Mouse (Mus musculus) thymus, postnatal 0 days (tissue): Measurements from ENCODE around the gene Jph2. TPM values are rescaled to one million over a fixed set of nuclear protein-coding genes. Genes with fewer than 3 reads are reported as not detected.

Experiments
- DNase-seq: peaks from one replicate; pipeline ENCODE4 v3.0.0-alpha.2; 2015; ENCODE audit warnings: low spot score
- polyA plus RNA-seq: library from polyadenylated mRNA; unstranded; fragments of >200 nt; fragmentation: Nextera tagmentation; extraction: Ambion mirVana; gene quantifications from 2 replicates; pipeline ENCODE4 v1.2.1, GENCODE M21; 2015

Jph2 gene
- polyA plus RNA-seq, 1 experiment from 2014 or later: 0.22 TPM

DNA sequence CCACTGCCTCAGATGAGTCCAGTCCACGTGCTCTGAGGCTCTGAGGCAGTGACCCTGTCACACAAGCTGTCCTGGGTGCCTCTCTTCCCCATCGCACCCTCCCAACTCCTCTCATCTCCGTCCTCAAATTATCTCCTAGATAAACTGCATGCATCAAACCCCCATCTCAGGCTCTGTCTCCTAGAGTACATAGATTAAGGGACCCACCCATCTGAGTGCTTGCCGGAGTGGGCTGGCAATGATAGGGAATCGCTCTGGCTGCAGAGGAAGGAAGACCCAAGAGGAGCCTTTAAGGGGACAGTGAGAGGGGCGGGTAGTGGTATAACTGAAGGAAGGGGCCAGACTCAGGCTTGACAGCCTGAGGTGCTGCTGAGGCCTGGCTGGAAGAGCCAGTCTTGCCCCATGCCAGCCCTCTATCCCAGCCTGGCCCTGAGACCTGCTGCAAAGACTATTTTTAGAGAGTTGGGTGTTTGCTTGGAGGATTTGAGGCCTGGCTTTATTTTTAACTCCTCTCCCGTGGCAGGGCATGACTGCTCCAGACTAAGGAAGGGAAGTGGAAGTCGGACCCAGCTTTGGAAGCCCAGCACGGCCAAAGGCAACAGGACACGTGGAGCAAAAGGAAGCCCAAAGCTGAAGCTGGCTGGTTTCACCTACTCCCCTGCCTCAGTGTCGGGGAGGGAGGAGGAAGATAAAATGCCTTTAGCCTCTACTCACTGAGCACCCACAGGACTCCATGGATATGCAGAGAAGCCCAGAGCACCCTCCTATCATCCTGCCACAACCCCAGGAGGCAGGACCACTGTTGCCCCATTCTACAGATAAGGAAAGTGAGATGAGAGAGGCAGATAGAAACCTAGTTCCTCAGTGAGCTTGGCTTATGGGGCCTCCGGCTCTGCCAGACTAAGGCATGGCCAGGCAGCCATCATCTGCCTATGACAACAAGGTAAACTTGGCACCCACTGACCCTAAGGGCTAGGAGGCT is 34.6 kb downstream of the Jph2 start:
- DNase-seq: no peak

DNA sequence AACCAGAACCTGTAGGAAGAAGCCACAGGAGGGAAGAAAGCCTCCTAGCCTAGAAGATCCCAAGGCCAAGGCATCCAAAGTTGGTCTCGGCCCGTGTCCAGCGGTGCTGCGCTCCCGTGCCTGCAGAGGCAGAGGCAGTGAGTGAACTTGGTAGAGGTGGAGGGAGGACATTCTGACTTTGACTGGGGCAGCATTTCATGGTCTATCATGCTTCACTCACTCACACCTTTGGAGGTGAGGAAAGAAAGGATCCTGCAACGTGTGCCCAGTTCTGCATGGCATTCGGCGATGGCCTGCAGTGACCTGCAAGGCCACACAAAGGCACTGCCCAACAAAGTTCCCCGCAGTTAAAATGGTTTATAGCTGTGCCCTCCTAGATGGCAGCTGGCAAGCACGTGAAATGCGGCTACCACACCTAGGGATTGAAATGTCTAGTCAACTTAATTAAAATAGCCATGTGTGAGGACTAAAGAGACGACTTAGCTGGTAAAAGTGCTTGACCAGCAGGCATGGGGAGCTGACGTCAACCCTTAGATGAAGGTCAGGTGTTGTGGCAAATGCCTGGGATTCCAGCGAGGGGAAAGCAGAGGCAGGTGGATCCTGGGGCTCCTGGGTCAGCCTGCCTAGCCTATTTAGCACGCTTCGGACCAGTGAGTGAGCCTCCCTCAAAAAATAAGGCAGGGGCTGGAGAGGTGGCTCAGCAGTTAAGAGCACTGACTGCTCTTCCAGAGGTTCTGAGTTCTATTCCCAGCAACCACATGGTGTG is 36.8 kb downstream of the Jph2 start:
- DNase-seq: no peak

DNA sequence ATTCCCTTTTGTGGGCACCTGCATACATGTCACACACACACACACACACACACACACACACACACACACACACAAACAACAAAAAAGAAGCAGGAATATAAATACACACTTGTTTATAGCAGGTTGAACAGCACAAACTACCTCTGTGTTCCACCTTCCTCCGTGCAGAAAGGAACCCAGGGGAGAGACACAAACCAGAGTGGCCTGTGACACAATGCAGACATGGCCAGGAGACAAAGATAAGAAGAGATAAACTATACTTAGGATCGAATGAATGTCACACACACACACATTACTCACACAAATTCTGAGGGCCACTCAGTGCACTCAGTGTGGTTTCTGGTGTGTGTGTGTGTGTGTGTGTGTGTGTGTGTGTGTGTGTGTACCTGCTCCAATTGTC is 38.5 kb downstream of the Jph2 start:
- DNase-seq: no peak

DNA sequence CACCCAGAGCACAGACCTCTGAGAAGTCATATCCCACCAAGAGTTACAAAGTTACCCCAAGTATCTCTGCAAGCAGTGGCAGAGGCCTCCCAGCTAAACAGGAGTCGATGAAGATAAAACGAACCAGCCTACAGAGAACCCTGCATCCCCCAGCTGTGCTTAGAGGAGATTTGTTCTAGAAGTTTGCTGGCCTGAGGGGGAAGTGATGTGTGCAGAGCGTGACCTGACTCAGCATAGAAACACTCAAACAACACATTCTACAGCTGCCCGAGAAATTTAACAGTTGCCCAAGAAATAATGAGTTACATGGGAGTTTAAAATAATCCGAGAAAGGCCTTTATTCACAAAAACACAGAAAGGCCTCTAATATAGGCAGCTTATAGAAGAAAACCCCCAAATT is 39.1 kb downstream of the Jph2 start:
- DNase-seq: no peak

DNA sequence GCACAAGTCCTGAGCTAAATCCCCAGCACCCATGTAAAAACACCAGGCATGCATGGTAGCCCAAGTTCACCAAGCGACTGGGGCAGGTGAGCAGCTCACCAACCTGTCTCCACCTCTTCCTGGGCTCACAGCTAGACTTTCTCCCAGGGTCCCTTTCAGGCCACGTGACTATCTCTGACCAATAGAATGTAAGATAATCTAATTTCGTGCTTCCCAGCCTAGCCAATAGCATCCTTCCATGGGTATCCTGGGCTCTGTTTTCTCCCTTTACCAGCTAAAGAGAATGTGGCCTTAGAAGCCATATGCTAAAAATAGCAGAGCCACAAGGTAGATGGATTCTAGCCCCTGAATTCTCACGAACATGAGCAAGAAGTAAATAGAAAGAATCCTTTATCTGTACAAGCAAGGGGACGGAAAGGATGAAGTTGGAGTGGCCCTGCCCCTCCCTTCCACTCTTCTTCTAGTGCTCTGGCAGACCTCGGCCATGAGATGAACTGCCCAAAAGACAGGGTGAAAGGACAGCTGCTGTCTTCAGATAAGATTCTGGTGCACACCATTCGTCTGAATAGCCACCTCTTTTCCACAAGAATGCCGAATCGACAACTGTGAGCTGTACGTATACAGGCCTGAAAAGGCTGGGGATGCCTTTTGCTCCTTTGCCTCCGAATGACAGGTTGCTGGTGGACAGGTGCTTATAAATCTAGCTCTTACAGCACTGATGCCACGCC is 41.5 kb downstream of the Jph2 start:
- no peak for DNase-seq

DNA sequence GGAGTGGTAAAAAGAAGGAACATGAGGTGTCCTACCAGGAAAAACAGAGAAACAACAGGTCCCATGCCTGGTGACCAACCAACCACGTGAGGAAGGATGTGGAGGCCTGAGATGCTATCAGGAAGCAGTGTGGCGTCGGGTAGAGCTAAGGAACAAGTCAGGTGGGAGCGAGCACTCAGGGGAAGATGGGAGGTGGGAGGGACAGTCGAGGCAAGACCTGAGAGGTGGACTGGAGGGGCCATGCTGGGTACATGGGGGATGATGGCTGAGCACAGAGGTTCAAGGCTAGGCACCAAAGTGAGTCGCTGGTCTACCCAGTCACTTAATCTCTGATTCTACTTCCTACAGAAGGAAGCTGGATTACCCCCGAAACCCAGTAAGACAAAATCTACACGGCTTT is 42.1 kb downstream of the Jph2 start:
- no peak for DNase-seq

DNA sequence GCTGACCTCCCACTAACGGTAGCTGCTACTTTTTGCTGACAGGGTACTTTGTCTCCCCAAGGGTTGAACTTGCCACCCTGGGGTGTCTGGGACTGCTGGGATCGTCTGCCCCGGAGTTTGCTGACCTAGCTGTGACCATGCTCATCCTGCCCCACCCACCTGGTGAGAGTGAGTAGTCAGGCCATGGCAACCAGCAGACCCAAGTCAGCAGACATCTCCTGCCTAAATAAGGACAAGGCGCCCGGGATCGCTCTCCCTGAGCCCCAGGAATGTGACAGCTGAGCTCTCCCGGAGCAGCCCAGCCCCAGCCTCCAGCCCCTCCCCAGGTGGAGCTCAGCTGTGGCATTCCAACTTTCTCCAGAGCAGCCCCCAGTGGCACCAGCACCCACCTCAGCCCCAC is 44.1 kb downstream of the Jph2 start:
- no peak for DNase-seq

DNA sequence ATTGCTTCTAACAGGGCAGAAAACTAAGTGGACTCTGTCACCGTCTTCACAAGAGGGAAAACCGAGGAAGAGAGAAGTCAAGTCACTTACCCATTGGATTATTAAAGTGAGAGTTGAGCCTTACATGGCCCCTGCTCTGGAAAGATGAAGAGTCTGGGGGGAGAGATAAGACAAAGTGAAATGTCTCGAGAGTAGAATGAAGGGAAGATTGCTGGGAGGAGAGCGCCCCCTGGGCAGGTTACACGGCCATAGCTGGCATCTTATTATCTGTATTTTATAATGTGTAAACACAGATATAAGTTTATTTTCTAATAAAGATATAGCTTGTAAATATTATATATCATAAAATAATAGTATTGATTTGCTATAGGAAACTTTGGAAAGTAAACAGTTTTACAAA is 47.4 kb downstream of the Jph2 start:
- DNase-seq: no peak

DNA sequence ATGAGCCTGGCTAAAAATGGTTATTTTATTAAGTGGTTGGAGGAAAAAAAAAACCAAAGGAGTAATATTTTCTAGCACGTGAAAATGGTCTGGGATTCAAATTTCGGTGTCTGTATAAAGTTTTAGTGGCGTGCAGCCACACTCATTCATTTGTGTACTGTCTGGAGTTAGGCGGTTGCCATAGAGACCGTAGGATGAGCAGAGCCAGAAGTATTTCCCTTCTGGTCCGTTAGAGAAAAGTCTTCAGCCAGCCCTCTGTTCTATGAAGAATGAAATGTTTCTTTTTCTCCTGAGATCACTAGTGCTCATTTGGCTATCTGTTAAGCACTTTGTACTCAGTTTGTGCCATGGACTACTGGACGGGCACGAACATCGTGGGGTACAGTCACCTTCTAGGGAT is 48.4 kb downstream of the Jph2 start:
- DNase-seq: no peak

DNA sequence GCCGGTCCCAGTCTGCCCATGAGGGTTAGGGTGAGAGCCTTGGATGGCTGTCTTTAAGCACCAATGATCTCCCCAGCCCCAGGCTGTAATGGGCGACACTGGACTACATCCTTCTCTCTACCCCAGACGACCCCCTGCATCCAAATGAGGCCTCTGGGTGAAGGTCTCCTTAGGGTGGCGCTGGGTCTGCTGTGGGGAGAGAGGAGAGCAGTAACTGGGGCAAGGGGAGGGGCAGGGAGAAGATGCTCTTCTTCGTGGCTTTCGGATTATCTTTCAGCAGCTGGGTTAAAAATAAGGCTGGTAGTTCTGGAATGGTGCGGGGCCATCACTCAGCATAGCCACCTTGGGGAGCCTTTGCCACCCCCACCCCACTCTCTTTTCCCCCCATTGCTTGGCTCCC is 49.1 kb downstream of the Jph2 start:
- no peak for DNase-seq

DNA sequence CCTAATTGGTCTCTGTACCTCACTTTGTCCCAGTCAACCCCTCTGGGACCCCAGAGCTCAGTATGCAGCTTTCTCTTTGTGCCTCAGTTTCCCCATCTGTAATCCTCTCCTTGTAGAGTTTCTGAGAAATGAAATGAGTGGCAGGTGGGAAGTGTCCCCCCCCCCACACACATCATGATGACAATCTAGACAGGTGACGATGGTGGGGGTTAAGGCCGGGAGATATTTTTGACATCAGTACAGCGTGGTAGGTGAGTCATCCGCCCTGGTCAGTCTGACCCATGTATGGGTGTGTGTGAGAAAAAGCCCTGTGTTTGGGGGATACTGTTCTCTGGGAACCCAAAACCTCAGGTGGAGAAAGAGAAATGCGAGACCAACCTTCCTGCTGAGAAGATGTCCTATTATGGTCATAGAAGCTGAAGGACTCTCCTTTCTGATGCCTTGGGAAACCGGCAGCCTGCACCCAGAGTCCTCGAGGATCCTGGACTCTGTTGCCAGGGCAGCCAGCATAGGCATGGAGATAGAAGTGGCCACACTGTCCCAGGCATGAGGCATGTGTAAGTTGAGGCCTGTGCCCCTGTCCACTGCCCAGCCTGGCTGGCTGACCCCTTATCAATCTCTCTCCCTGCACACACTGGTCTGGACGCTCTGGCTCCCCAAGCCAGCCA is 50.1 kb downstream of the Jph2 start:
- no peak for DNase-seq

DNA sequence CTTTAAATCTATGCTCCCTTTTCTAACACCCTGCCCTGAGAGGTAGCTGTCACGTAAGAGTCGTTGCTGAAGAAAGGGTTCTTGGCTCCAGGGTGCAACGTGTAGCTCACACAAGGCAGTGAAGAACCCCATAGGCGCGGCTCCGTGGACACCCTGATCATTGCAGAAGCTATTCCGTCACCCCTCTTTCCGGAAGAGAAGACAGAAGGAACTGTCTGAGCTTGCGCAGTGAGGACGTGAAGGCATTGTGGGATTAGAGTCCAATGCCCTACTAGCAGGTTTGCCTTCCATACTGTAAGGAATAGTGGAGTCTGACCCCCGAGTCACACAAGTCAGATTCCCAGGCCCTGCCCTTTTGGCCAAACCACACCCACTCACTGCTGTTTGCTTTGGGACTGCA is 51.3 kb downstream of the Jph2 start:
- no peak for DNase-seq

DNA sequence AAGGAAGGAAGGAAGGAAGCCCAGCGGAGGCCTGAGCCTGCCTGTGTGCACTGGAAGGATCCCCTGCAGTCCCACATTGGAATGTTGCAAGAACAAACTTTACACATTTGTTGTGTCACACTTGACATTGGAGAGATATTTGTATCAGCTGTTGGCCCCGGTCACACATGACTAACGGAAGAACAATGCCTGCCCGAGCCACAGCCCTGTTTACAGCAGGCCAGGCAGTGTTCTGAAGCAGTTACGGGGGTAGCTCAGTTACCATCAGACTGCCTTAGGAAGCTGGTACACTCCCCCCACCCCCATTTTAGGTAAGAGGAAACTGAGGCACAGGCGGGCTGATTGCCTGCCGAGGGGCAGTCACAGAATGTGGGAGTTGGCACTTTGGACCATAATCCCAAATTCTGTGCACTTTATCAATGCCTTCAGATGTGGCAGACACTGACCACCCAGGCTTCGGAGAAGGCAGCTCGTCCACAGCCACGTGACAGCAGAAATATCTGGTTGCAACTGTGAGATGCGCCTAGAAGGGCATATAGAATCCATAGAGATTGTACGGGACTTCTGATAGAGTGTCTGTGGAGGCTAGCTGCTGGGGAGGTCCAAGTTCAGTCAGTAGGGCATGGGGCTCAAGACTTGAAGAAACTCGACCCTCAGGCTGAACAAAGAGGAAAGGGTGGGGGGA is 52.7 kb downstream of the Jph2 start:
- DNase-seq: no peak

DNA sequence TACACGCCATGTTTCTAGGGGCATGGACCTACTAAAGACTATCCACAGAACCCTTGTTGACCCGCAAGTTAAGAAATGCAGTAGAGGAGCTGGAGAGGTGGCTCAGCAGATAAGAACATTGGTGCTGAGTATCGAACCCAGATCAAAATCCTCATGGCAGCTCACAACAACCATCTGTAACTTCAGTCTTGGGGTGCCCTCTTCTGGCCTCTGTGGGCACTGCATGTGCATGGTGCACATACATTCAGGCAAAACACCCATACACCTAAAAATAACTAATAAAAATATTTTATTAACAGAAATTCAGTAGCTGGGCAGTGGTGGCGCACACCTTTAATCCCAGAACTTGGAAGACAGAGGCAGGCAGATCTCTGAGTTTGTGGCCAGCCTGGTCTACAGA is 54.1 kb downstream of the Jph2 start:
- peak; percentile 54 for DNase-seq

DNA sequence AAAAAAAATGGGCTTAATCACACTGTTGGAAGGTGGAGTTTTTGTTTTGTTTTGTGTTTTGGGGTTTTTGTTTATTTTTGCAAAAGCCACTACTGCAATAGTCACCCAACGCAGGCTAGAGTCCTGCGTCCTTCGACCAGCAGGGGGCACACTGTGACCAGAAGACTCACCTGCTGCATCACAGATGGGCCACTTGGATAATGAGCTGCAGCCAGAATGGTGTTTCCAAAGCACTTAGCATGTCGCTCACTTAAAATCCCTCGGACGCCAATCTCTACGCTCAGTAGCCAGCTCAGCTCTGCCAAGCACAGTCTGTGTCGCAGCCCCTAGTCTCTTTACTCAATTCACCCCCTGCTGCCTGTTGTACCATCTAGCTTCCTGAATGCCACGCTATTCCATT is 57.5 kb downstream of the Jph2 start:
- peak; percentile 71 for DNase-seq

DNA sequence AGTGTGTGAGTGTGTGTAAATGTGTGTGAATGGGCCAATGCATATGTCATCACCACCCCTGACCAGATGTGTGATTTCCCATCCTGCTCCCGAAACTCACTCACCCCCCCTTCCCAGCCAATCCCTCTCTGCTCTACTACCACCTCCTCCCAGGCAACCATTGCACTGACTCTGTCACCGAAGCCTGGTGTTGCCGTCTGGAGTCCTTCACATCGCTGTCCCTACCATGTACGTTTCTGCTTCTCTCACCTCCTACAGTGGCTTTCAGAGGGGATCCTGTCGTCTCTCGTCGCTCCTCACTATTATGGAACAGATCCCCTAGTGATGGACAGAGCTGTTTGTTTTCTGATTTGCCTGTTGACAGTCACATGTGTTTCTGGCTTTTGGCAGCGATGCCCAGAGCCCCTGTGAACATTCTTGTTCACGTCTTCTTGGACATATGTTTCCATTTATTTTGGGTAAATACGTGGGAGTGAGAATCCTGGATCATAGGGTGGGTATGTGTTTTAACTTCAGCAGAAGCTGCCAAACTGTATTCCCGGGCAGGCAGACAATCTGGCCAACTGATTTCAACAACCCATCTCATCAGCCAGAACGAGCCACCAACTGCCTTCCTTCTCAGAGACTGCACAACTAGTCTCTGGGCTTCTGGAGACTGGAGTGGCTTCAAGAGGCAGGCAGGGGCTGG is 65.3 kb downstream of the Jph2 start:
- DNase-seq: no peak

DNA sequence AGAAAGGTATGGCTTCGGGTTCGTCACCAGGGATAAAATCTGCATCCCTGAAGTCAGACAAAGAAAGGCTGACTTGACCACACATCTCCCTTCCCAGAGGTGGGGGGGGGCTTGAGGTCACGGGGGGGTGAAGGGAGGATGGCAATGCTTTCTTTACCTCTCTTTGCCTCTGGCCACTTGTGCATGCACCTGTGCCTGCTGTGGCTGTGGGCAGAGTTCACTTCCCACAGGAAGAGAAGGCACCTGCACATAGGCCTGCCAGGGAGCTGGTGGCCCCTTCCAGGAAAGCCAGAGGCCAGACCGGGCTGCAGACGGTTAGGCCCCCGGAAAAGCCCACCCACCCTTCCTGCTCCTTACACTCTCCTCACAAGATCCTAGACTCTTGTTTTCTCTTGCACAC is 66.4 kb downstream of the Jph2 start:
- DNase-seq: no peak

DNA sequence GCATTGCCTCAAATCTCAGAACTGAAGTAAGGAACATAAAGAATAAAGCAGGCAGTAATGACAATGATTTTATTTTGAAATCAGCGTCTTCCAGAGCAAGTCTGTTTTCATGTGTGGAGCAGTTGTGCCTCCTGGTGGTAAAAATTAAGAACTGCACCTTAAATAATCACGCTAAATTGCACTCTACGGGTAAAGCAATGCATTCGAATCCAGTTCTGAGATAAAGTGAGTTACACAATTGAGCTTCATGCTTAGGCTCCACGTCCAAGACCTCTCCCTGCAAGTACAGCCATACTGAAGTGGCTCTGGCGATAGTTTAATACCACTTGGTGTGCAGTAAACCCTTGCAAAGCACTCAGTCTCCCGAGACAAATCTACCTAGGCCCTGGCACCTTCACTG is 67.1 kb downstream of the Jph2 start:
- DNase-seq: peak; percentile 80

DNA sequence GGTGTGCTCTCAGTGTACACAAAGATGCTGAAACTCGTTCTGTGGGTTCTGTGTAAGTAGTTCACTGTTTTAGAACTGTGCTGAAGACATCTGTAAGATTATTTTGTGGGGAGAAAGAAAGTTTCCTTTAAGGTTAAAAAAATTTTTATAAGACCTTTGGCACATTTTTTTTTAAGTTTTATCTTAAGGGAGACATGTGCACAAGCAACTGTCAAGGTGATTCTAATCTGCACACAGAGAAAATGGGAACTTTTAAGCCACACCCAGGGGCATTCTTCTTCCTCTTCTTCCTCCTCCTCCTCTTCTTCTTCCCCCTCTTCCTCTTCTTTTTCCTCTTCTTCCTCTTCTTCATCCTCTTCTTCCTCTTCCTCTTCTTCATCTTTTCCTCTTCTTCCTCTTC is 74.6 kb downstream of the Jph2 start:
- no peak for DNase-seq

DNA sequence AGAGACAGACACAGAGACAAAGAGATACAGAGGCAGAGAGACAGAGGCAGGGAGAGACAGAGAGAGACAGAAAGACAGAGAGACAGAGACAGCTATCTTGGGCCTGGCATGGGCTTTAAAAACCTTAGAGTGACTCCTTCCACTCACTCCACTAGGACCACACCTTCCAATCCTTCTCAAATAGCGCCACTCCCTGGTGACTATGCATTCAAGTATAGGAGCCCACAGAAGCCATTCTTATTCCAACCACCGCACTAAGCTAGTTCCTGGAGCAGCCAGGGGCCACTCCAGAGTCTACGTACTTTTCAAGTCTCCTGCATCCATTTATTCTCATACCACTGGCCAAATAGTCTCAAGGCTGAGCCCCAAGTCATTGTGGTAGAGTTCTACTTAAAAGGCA is 79.0 kb downstream of the Jph2 start:
- no peak for DNase-seq
